Mouse (Mus musculus): ENCODE measurements around the gene Irak4. TPM values are rescaled to one million over a fixed set of nuclear protein-coding genes. Genes with fewer than 3 reads are reported as not detected.

The Irak4 gene
- polyA plus RNA-seq, 1 experiment, result 9.7 TPM

DNA sequence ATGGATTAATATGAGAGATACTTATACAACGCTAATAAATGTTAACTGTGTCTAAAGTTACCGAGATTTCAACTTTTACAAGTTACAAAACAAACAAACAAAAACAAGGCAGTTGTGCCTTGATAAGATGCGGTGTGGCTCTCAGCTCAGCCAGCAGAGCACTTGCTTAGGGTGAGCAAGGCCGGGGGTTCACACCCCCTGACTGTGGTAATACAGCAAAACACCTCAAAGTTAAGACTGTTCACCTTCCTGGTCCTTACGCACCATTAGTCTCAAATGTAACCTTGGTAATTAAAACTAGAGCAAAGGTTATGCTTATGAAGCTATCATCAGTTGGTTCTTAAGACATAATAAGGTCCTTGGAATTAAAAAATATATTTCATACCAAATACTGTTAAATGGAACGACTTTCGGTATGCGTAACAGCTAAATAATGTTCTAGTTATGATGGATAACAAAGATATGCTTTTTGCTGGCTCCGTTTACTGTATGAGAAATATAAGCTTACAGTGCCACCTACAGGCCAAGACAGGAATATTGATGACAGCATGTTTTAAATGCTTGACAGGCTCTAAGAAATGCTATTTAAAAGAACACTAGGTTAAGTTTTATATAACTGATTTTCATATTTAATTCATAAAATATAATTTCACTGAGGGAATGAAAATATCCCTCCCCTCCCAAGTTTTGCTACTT lies 23.1 kb upstream of the Irak4 start:
- no peak overlapping the region for H3K27ac ChIP-seq (ENCODE audit: insufficient read depth, low read depth, low read length)
- WGBS, result 29% methylated on average over 9 of the region's 9 CpGs
- H3K4me1 ChIP-seq (ENCODE audit: control insufficient read depth, insufficient read depth, low read length), result no peaks in the 10 kb centered on the region
- no peaks in the 10 kb centered on the region; the same call in 1 of the 2 replicates for H3K27me3 ChIP-seq (replicated peaks; ENCODE audit: control insufficient read depth, insufficient read depth, low read length)
- peak; percentile 54 for DNase-seq
- TF ChIP-seq CTCF (conservative IDR thresholded peaks at IDR 0.05; ENCODE audit: insufficient read depth, insufficient read length, low read depth, low read length) (0 out of 2 replicates have a peak, but pooled peaks have one; percentile 28), POLR2A (IDR thresholded peaks at IDR 0.05; ENCODE audit: low read depth, low read length) (no peak)
- H3K4me3 ChIP-seq (ENCODE audit: insufficient read depth, low read depth, low read length), result no peak overlapping the region
- H3K36me3 ChIP-seq (ENCODE audit: control insufficient read depth, insufficient read depth, low read length), result no peaks in the 10 kb centered on the region

DNA sequence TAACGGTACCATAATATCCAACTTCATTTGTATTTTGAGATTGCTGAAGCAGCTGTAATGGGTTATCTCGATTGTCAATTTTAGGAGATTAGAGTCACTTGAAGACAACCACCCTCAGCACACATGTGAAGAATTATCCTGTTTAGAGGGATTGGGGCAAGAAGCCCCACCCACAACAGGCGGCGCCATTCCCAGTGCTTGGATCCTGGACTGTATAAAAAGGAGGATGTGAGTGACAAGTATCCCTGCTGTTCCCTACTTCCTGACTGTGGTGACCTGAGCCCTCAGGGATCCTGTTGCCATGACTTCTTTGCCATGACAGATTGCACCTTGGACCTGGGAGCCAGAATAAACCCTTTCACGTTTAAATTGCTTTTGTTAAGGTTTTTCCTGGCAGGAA lies 22.5 kb upstream of the Irak4 start:
- no peaks in the 10 kb centered on the region for H3K4me1 ChIP-seq (ENCODE audit: control insufficient read depth, insufficient read depth, low read length)
- no peaks in the 10 kb centered on the region; the same call in 1 of the 2 replicates for H3K27me3 ChIP-seq (replicated peaks; ENCODE audit: control insufficient read depth, insufficient read depth, low read length)
- H3K27ac ChIP-seq (ENCODE audit: insufficient read depth, low read depth, low read length), result no peak overlapping the region
- no peaks in the 10 kb centered on the region for H3K36me3 ChIP-seq (ENCODE audit: control insufficient read depth, insufficient read depth, low read length)
- TF ChIP-seq POLR2A (IDR thresholded peaks at IDR 0.05; ENCODE audit: low read depth, low read length) (no peak), CTCF (conservative IDR thresholded peaks at IDR 0.05; ENCODE audit: insufficient read depth, insufficient read length, low read depth, low read length) (no peak)
- 70% methylated on average over 5 of the region's 5 CpGs for WGBS
- no peak overlapping the region for H3K4me3 ChIP-seq (ENCODE audit: insufficient read depth, low read depth, low read length)
- DNase-seq, result no peak

DNA sequence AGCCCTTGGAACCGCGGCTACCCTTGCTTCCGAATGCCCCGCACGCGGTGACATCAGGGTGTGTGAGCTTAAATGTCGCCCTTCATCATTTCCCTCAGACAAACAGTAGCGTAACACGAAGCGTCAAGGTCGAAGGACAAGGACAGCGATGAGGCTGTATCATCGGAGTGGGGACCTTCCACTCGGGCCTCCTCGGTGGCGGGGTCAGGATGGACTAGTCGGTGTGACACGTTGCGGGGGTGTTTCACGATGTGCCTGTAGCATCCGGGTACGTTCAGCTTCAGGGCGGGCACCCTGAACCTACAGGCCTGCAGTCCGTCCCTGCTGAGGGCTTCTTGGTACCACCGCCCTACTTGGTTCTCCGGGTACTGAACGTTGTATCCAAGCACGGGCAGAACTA lies 20.2 kb upstream of the Irak4 start:
- no peaks in the 10 kb centered on the region for H3K4me1 ChIP-seq (ENCODE audit: control insufficient read depth, insufficient read depth, low read length)
- WGBS, result 85% methylated on average over 28 of the region's 28 CpGs
- no peak for DNase-seq
- H3K27ac ChIP-seq (ENCODE audit: insufficient read depth, low read depth, low read length), result no peak overlapping the region
- H3K27me3 ChIP-seq (replicated peaks; ENCODE audit: control insufficient read depth, insufficient read depth, low read length), result no peaks in the 10 kb centered on the region; the same call in 1 of the 2 replicates
- H3K4me3 ChIP-seq (ENCODE audit: insufficient read depth, low read depth, low read length), result no peak overlapping the region
- no peaks in the 10 kb centered on the region for H3K36me3 ChIP-seq (ENCODE audit: control insufficient read depth, insufficient read depth, low read length)
- TF ChIP-seq CTCF (conservative IDR thresholded peaks at IDR 0.05; ENCODE audit: insufficient read depth, insufficient read length, low read depth, low read length) (no peak), POLR2A (IDR thresholded peaks at IDR 0.05; ENCODE audit: low read depth, low read length) (no peak)

DNA sequence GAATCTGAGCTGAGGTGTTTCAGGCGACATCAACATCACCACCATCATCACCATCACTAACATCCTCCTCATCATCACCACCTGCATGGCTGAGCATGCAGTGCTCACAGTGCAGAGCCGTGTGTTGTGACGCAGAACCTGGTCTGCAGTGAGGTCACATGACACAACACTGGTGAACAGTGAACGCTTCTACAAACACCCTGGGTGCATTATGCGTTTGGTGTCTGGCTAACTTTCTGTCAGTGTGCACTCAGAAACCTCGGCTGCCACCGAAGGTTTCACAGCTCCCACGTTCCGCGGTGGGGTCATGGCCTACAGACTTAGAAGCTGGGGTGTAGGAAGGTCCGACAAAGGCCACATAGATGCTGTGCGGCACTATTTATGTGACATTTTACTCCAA lies 18.5 kb upstream of the Irak4 start:
- no peak overlapping the region for H3K27ac ChIP-seq (ENCODE audit: insufficient read depth, low read depth, low read length)
- H3K36me3 ChIP-seq (ENCODE audit: control insufficient read depth, insufficient read depth, low read length), result no peaks in the 10 kb centered on the region
- no peaks in the 10 kb centered on the region for H3K4me1 ChIP-seq (ENCODE audit: control insufficient read depth, insufficient read depth, low read length)
- 71% methylated on average over 12 of the region's 12 CpGs for WGBS
- no peak for DNase-seq
- H3K4me3 ChIP-seq (ENCODE audit: insufficient read depth, low read depth, low read length), result no peak overlapping the region
- TF ChIP-seq POLR2A (IDR thresholded peaks at IDR 0.05; ENCODE audit: low read depth, low read length), result no peak
- TF ChIP-seq CTCF (conservative IDR thresholded peaks at IDR 0.05; ENCODE audit: insufficient read depth, insufficient read length, low read depth, low read length), result no peak
- no peaks in the 10 kb centered on the region for H3K27me3 ChIP-seq (replicated peaks; ENCODE audit: control insufficient read depth, insufficient read depth, low read length)

DNA sequence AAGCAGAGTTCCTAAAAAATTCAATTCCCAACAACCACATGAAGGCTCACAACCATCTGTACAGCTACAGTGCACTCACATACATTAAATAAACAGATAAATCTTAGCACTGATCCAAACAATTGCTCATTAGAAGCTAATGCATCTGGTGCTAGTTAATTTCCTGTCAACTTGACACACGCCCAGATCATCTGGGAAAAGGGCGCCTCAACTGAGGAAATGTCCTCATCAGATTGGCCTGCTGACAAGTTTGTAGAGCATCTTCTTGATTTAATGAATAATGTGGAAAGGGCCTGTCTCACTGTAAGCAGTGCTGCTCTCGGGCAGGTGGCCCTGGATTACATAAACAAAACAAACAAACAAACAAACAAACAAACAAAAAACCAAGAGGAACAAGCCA lies 12.9 kb upstream of the Irak4 start:
- no peaks in the 10 kb centered on the region for H3K27me3 ChIP-seq (replicated peaks; ENCODE audit: control insufficient read depth, insufficient read depth, low read length)
- 78% methylated on average over 3 of the region's 3 CpGs for WGBS
- no peak for TF ChIP-seq POLR2A (IDR thresholded peaks at IDR 0.05; ENCODE audit: low read depth, low read length)
- no peak for TF ChIP-seq CTCF (conservative IDR thresholded peaks at IDR 0.05; ENCODE audit: insufficient read depth, insufficient read length, low read depth, low read length)

DNA sequence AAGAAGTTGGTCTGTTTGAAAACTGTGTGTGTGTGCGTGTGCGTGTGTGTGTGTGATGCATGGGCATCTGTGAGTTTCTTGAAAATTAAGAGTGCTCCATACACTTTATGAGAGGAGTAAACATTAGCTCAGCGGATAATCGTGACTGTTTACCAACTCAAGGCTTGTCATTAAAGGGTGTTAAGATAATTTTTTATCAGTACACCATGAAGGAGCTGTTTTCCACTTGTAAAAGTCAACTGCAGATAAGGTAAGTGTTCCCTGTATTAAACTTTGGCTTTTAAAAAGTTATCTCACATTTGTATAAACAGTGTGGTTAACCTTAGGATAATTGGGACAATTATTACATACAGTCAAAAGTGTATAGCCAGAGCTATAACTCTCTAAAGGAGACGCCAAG lies 11.1 kb upstream of the Irak4 start:
- Histone ChIP-seq H3K27me3 (replicated peaks; ENCODE audit: control insufficient read depth, insufficient read depth, low read length) (no peaks in the 10 kb centered on the region), H3K36me3 (ENCODE audit: control insufficient read depth, insufficient read depth, low read length) (no peaks in the 10 kb centered on the region), H3K27ac (ENCODE audit: insufficient read depth, low read depth, low read length) (no peak overlapping the region), H3K4me3 (ENCODE audit: insufficient read depth, low read depth, low read length) (no peak overlapping the region), H3K4me1 (ENCODE audit: control insufficient read depth, insufficient read depth, low read length) (no peaks in the 10 kb centered on the region)
- no peak for TF ChIP-seq CTCF (conservative IDR thresholded peaks at IDR 0.05; ENCODE audit: insufficient read depth, insufficient read length, low read depth, low read length)
- no peak for TF ChIP-seq POLR2A (IDR thresholded peaks at IDR 0.05; ENCODE audit: low read depth, low read length)
- DNase-seq, result no peak
- WGBS, result 94% methylated on average over 5 of the region's 5 CpGs

More for the DNA sequence above, 12.9 kb upstream of the Irak4 start:
- DNase-seq, result no peak
- Histone ChIP-seq H3K27ac (ENCODE audit: insufficient read depth, low read depth, low read length) (no peak overlapping the region), H3K4me3 (ENCODE audit: insufficient read depth, low read depth, low read length) (no peak overlapping the region), H3K36me3 (ENCODE audit: control insufficient read depth, insufficient read depth, low read length) (no peaks in the 10 kb centered on the region), H3K4me1 (ENCODE audit: control insufficient read depth, insufficient read depth, low read length) (no peaks in the 10 kb centered on the region)

DNA sequence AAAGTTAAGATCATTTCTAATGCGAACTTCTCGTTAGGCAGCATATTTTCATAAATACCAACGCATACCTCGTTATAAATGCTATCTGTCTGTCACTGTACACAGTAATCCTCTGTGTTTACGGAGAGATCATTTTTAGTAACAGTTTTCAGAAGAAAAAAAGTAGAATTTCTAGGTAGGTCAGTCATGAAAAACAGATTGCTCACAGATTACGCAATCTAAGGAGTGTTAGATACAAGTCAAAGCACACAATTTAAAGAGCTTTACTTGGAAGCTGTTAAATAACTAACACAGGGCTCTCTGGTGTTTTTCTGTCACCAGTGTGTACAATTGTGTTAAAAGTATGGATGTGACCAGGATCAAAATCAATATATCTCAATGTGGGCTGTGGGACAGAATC lies 10.5 kb upstream of the Irak4 start:
- no peak overlapping the region for H3K4me3 ChIP-seq (ENCODE audit: insufficient read depth, low read depth, low read length)
- H3K4me1 ChIP-seq (ENCODE audit: control insufficient read depth, insufficient read depth, low read length), result no peaks in the 10 kb centered on the region
- TF ChIP-seq POLR2A (IDR thresholded peaks at IDR 0.05; ENCODE audit: low read depth, low read length), result no peak
- no peak for TF ChIP-seq CTCF (conservative IDR thresholded peaks at IDR 0.05; ENCODE audit: insufficient read depth, insufficient read length, low read depth, low read length)
- 87% methylated on average over 6 of the region's 6 CpGs for WGBS
- DNase-seq, result no peak
- H3K27ac ChIP-seq (ENCODE audit: insufficient read depth, low read depth, low read length), result no peak overlapping the region
- H3K27me3 ChIP-seq (replicated peaks; ENCODE audit: control insufficient read depth, insufficient read depth, low read length), result no peaks in the 10 kb centered on the region
- no peaks in the 10 kb centered on the region for H3K36me3 ChIP-seq (ENCODE audit: control insufficient read depth, insufficient read depth, low read length)
